Mouse (Mus musculus): ENCODE results near the gene Fam166b. TPM values are rescaled to one million over a fixed set of nuclear protein-coding genes. Genes with fewer than 3 reads are reported as not detected.
A peak's percentile ranks its signal among the peaks of the same experiment; 100 is the strongest.

Gene Fam166b
- total and polyA plus RNA-seq, 3 experiments = 0.11 TPM; not detected in 2

- TF ChIP-seq TAL1 (conservative IDR thresholded peaks at IDR 0.05; ENCODE audit: low read depth, low read length) = no peak
- no peak for TF ChIP-seq POLR2AphosphoS5 (IDR thresholded peaks at IDR 0.05; ENCODE audit: insufficient replicate concordance, low read depth, low read length)
- no peak for TF ChIP-seq CTCF (IDR thresholded peaks at IDR 0.05; ENCODE audit: low read depth, low read length)
- no peak for TF ChIP-seq GATA2 (IDR thresholded peaks at IDR 0.05; ENCODE audit: borderline replicate concordance, low read depth, low read length)
- no peak for TF ChIP-seq GATA1 (IDR thresholded peaks at IDR 0.05; ENCODE audit: borderline replicate concordance, low read length)
- Histone ChIP-seq H3K4me1 (ENCODE audit: insufficient read depth, low read depth, low read length) (no peaks in the 10 kb centered on the region), H3K4me3 (ENCODE audit: low read depth, low read length) (no peak overlapping the region), H3K9me3 (replicated peaks) (no peaks in the 10 kb centered on the region), H3K27me3 (ENCODE audit: insufficient read depth, low read length) (peaks cover 27% of the 10 kb centered on the region), H3K36me3 (replicated peaks) (no peaks in the 10 kb centered on the region)
- ATAC-seq (ENCODE audit: extremely low read depth, insufficient number of reproducible peaks, low FRiP score, poor library complexity, severe bottlenecking) (no peak), DNase-seq (ENCODE audit: low spot score) (no peak)
Measured at GRCm38 (mm10) chr4:43466872-43467271, 37.9 kb upstream of the Fam166b start.

GRCm38 (mm10) chr4:43465935-43466334, 37.0 kb upstream of the Fam166b start:
- ATAC-seq (ENCODE audit: extremely low read depth, insufficient number of reproducible peaks, low FRiP score, poor library complexity, severe bottlenecking) = no peak

GRCm38 (mm10) chr4:43463102-43463501, 34.2 kb upstream of the Fam166b start:
- ATAC-seq (ENCODE audit: extremely low read depth, insufficient number of reproducible peaks, low FRiP score, poor library complexity, severe bottlenecking) (no peak), DNase-seq (ENCODE audit: low spot score) (no peak)
- Histone ChIP-seq H3K27me3 (ENCODE audit: insufficient read depth, low read length) (peaks cover 42% of the 10 kb centered on the region), H3K4me1 (ENCODE audit: insufficient read depth, low read depth, low read length) (no peaks in the 10 kb centered on the region; the same call in 1 of the 2 replicates), H3K4me3 (ENCODE audit: low read depth, low read length) (no peak overlapping the region), H3K9me3 (replicated peaks) (no peaks in the 10 kb centered on the region), H3K36me3 (replicated peaks) (no peaks in the 10 kb centered on the region)
- TF ChIP-seq POLR2AphosphoS5 (IDR thresholded peaks at IDR 0.05; ENCODE audit: insufficient replicate concordance, low read depth, low read length) = no peak
- no peak for TF ChIP-seq TAL1 (conservative IDR thresholded peaks at IDR 0.05; ENCODE audit: low read depth, low read length)
- no peak for TF ChIP-seq GATA2 (IDR thresholded peaks at IDR 0.05; ENCODE audit: borderline replicate concordance, low read depth, low read length)
- no peak for TF ChIP-seq GATA1 (IDR thresholded peaks at IDR 0.05; ENCODE audit: borderline replicate concordance, low read length)
- TF ChIP-seq CTCF (IDR thresholded peaks at IDR 0.05; ENCODE audit: low read depth, low read length) = no peak

More at GRCm38 (mm10) chr4:43465935-43466334, 37.0 kb upstream of the Fam166b start:
- H3K36me3 ChIP-seq (replicated peaks) = no peaks in the 10 kb centered on the region
- no peaks in the 10 kb centered on the region for H3K4me1 ChIP-seq (ENCODE audit: insufficient read depth, low read depth, low read length)
- H3K27me3 ChIP-seq (ENCODE audit: insufficient read depth, low read length) = peaks cover 34% of the 10 kb centered on the region
- H3K4me3 ChIP-seq (ENCODE audit: low read depth, low read length) = no peak overlapping the region
- H3K9me3 ChIP-seq (replicated peaks) = no peaks in the 10 kb centered on the region
- TF ChIP-seq GATA1 (IDR thresholded peaks at IDR 0.05; ENCODE audit: borderline replicate concordance, low read length) (no peak), CTCF (IDR thresholded peaks at IDR 0.05; ENCODE audit: low read depth, low read length) (no peak), GATA2 (IDR thresholded peaks at IDR 0.05; ENCODE audit: borderline replicate concordance, low read depth, low read length) (no peak), TAL1 (conservative IDR thresholded peaks at IDR 0.05; ENCODE audit: low read depth, low read length) (no peak), POLR2AphosphoS5 (IDR thresholded peaks at IDR 0.05; ENCODE audit: insufficient replicate concordance, low read depth, low read length) (no peak)
- no peak for DNase-seq (ENCODE audit: low spot score)

- no peak overlapping the region for H3K4me3 ChIP-seq (ENCODE audit: low read depth, low read length)
- no peak for ATAC-seq (ENCODE audit: extremely low read depth, insufficient number of reproducible peaks, low FRiP score, poor library complexity, severe bottlenecking)
- peaks cover 67% of the 10 kb centered on the region for H3K27me3 ChIP-seq (ENCODE audit: insufficient read depth, low read length)
- H3K4me1 ChIP-seq (ENCODE audit: insufficient read depth, low read depth, low read length) = peaks cover 31% of the 10 kb centered on the region
- H3K36me3 ChIP-seq (replicated peaks) = no peaks in the 10 kb centered on the region
- DNase-seq (ENCODE audit: low spot score) = no peak
- TF ChIP-seq CTCF (IDR thresholded peaks at IDR 0.05; ENCODE audit: low read depth, low read length) (no peak), GATA2 (IDR thresholded peaks at IDR 0.05; ENCODE audit: borderline replicate concordance, low read depth, low read length) (no peak), POLR2AphosphoS5 (IDR thresholded peaks at IDR 0.05; ENCODE audit: insufficient replicate concordance, low read depth, low read length) (no peak), GATA1 (IDR thresholded peaks at IDR 0.05; ENCODE audit: borderline replicate concordance, low read length) (no peak), TAL1 (conservative IDR thresholded peaks at IDR 0.05; ENCODE audit: low read depth, low read length) (no peak)
- no peaks in the 10 kb centered on the region for H3K9me3 ChIP-seq (replicated peaks)
Measured at GRCm38 (mm10) chr4:43457124-43457523, 28.2 kb upstream of the Fam166b start.

GRCm38 (mm10) chr4:43456470-43456869, 27.5 kb upstream of the Fam166b start:
- Histone ChIP-seq H3K9me3 (replicated peaks) (no peaks in the 10 kb centered on the region), H3K27me3 (ENCODE audit: insufficient read depth, low read length) (peaks cover 67% of the 10 kb centered on the region), H3K4me1 (ENCODE audit: insufficient read depth, low read depth, low read length) (peaks cover 31% of the 10 kb centered on the region), H3K36me3 (replicated peaks) (no peaks in the 10 kb centered on the region), H3K4me3 (ENCODE audit: low read depth, low read length) (no peak overlapping the region)
- ATAC-seq (ENCODE audit: extremely low read depth, insufficient number of reproducible peaks, low FRiP score, poor library complexity, severe bottlenecking) = no peak
- TF ChIP-seq GATA1 (IDR thresholded peaks at IDR 0.05; ENCODE audit: borderline replicate concordance, low read length) = no peak
- no peak for TF ChIP-seq CTCF (IDR thresholded peaks at IDR 0.05; ENCODE audit: low read depth, low read length)
- no peak for TF ChIP-seq POLR2AphosphoS5 (IDR thresholded peaks at IDR 0.05; ENCODE audit: insufficient replicate concordance, low read depth, low read length)
- TF ChIP-seq TAL1 (conservative IDR thresholded peaks at IDR 0.05; ENCODE audit: low read depth, low read length) = no peak
- TF ChIP-seq GATA2 (IDR thresholded peaks at IDR 0.05; ENCODE audit: borderline replicate concordance, low read depth, low read length) = no peak
- no peak for DNase-seq (ENCODE audit: low spot score)

- no peaks in the 10 kb centered on the region for H3K9me3 ChIP-seq (replicated peaks)
- DNase-seq (ENCODE audit: low spot score) (peak; percentile 79), ATAC-seq (ENCODE audit: extremely low read depth, insufficient number of reproducible peaks, low FRiP score, poor library complexity, severe bottlenecking) (peak; percentile 70)
- peaks cover 63% of the 10 kb centered on the region for H3K27me3 ChIP-seq (ENCODE audit: insufficient read depth, low read length)
- H3K36me3 ChIP-seq (replicated peaks) = no peaks in the 10 kb centered on the region
- H3K4me1 ChIP-seq (ENCODE audit: insufficient read depth, low read depth, low read length) = peaks cover 31% of the 10 kb centered on the region
- H3K4me3 ChIP-seq (ENCODE audit: low read depth, low read length) = no peak within 1 kb of the TSS; the same call in 1 of the 2 replicates
- TF ChIP-seq POLR2AphosphoS5 (IDR thresholded peaks at IDR 0.05; ENCODE audit: insufficient replicate concordance, low read depth, low read length) (no peak), CTCF (IDR thresholded peaks at IDR 0.05; ENCODE audit: low read depth, low read length) (no peak), GATA2 (IDR thresholded peaks at IDR 0.05; ENCODE audit: borderline replicate concordance, low read depth, low read length) (no peak), GATA1 (IDR thresholded peaks at IDR 0.05; ENCODE audit: borderline replicate concordance, low read length) (no peak), TAL1 (conservative IDR thresholded peaks at IDR 0.05; ENCODE audit: low read depth, low read length) (no peak)
Measured at GRCm38 (mm10) chr4:43454041-43454836, 25.3 kb upstream of the Fam166b start, which contains the start of gene Cd72. Gene Cd72 (minus strand): TSS chr4:43454628.
